Mouse (Mus musculus) kidney, adult 2 months (tissue): Measurements from ENCODE around the gene Cdh13.

Source experiments
- CTCF ChIP-seq: fragments of 200-500 bp; conservative IDR thresholded peaks from 2 replicates; pipeline ENCODE4 v1.5.1; 2011; ENCODE audit warnings: low read depth, mild to moderate bottlenecking, control low read depth, low read length, moderate library complexity, mixed read lengths; ENCODE audit not compliant: insufficient read depth, insufficient read length
- POLR2A ChIP-seq: fragments of 200-500 bp; IDR thresholded peaks from one replicate; pipeline ENCODE4 v1.6.1; 2011; ENCODE audit warnings: low read depth, low read length, control low read depth

DNA sequence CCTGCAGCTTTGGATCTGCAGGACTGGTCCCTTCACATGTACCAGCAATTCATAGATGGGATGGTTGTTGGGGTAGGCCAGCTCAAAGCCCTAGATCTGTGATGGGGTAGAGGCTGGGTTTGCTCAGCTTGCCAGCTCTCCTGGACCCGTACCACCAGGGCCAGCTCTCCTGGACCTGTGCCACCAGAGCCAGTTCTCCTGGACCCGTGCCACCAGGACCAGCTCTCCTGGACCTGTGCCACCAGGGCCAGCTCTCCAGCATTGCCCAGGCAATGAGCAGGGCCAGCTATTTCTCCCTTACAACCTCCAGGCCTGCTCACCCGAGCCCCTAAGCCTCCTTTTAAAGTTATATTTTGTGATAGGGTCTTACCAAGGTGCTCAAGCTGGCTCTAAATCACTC is 566.0 kb downstream of the Cdh13 start:
- no peak for TF ChIP-seq POLR2A
- no peak for TF ChIP-seq CTCF
